Mouse (Mus musculus) heart, embryonic 11.5 days (tissue): Measurements from ENCODE around the gene Tmem213. TPM values are rescaled to one million over a fixed set of nuclear protein-coding genes. Genes with fewer than 3 reads are reported as not detected.

Source experiments
- ATAC-seq: fragments of 200-750 bp; cut with Nextera tagmentation; replicated peaks from 2 replicates; pipeline ENCODE4 v1.8.0; 2017; ENCODE audit warnings: moderate library complexity; ENCODE audit not compliant: insufficient number of reproducible peaks, low FRiP score, low TSS enrichment
- H3K27ac ChIP-seq: fragments of 300-500 bp; sonication (generic); 2 replicates; pipeline ENCODE4 v1.5.1; 2014; ENCODE audit warnings: mild to moderate bottlenecking, low read depth, low read length
- H3K27me3 ChIP-seq: fragments of 300-500 bp; sonication (generic); 2 replicates; pipeline ENCODE4 v1.6.1; 2014; ENCODE audit warnings: mild to moderate bottlenecking, low read length, mixed read lengths; ENCODE audit not compliant: control insufficient read depth, insufficient read depth
- H3K36me3 ChIP-seq: fragments of 300-500 bp; sonication (generic); 2 replicates; pipeline ENCODE4 v1.6.1; 2014; ENCODE audit warnings: mild to moderate bottlenecking, low read length, moderate library complexity, mixed read lengths; ENCODE audit not compliant: control insufficient read depth, insufficient read depth
- H3K4me1 ChIP-seq: fragments of 300-500 bp; sonication (generic); 2 replicates; pipeline ENCODE4 v1.6.1; 2014; ENCODE audit warnings: low read length; ENCODE audit not compliant: control insufficient read depth, insufficient read depth
- H3K4me2 ChIP-seq: fragments of 300-500 bp; sonication (generic); 2 replicates; pipeline ENCODE4 v1.6.1; 2014; ENCODE audit warnings: mild to moderate bottlenecking, moderate library complexity
- H3K4me3 ChIP-seq: fragments of 300-500 bp; sonication (generic); 2 replicates; pipeline ENCODE4 v1.5.1; 2014; ENCODE audit warnings: low read depth, low read length
- H3K9ac ChIP-seq: fragments of 300-500 bp; sonication (generic); 2 replicates; pipeline ENCODE4 v1.6.1; 2014; ENCODE audit warnings: mild to moderate bottlenecking, low read depth, low read length, moderate library complexity
- H3K9me3 ChIP-seq: fragments of 300-500 bp; sonication (generic); replicated peaks from 2 replicates; pipeline ENCODE4 v1.6.1; 2016; ENCODE audit warnings: low read length; ENCODE audit not compliant: control insufficient read depth
- WGBS: fragments of 180-500 bp; shearing (Covaris S2); extraction: QIAGEN DNeasy Blood & Tissue Kit; methylation state at CpG from one replicate; pipeline ENCODE4 v1.1.7; 2014; ENCODE audit not compliant: insufficient replicate concordance; 5-methylcytosine and 5-hydroxymethylcytosine counted together
- polyA plus RNA-seq: library from polyadenylated mRNA; unstranded; fragments of >200 nt; fragmentation: Nextera tagmentation; extraction: Ambion mirVana; gene quantifications from 2 replicates; pipeline ENCODE4 v1.2.1, GENCODE M21; 2014

The Tmem213 gene
- polyA plus RNA-seq, 1 experiment from 2014 or later = not detected

GRCm38 (mm10) chr6:38149483-38149882 lies 40.4 kb downstream of the Tmem213 start:
- no peak overlapping the region for H3K4me2 ChIP-seq
- no peaks in the 10 kb centered on the region for H3K27me3 ChIP-seq
- no peak overlapping the region for H3K9ac ChIP-seq
- H3K4me3 ChIP-seq = no peak overlapping the region
- no peaks in the 10 kb centered on the region for H3K9me3 ChIP-seq
- no peaks in the 10 kb centered on the region for H3K36me3 ChIP-seq
- H3K27ac ChIP-seq = no peak overlapping the region
- 86% methylated on average over 19 of the region's 19 CpGs for WGBS
- no peak for ATAC-seq
- H3K4me1 ChIP-seq = peaks cover 17% of the 10 kb centered on the region

DNA sequence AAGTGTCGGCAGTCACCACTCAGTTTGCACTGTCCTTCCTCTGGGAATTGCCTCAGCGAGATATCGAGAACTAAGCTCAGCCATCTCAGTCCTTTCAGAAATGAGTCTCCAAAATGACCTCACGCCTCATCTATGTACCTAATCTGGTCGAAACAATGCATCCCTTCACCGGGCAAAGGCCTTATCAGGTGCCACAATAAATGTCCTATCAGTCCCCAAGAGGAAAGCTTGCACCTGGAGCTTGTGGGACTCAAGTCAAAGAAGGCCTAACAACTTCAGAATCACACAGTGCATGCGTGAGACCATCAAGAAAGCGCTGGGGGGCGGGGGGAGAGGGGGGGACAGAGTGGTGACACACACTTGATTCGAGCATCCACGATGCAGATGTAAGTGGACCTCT lies 43.2 kb downstream of the Tmem213 start:
- no peaks in the 10 kb centered on the region for H3K9me3 ChIP-seq
- ATAC-seq = no peak
- H3K36me3 ChIP-seq = no peaks in the 10 kb centered on the region
- peaks cover 14% of the 10 kb centered on the region for H3K4me1 ChIP-seq
- WGBS = 40% methylated on average over 11 of the region's 11 CpGs
- no peak overlapping the region for H3K9ac ChIP-seq
- H3K27ac ChIP-seq = no peak overlapping the region
- H3K4me3 ChIP-seq = no peak overlapping the region
- no peak overlapping the region for H3K4me2 ChIP-seq
- no peaks in the 10 kb centered on the region for H3K27me3 ChIP-seq

- no peak for ATAC-seq
- Histone ChIP-seq H3K27me3 (no peaks in the 10 kb centered on the region), H3K9me3 (no peaks in the 10 kb centered on the region), H3K4me2 (no peak overlapping the region), H3K36me3 (no peaks in the 10 kb centered on the region; the same call in 1 of the 2 replicates), H3K4me1 (peaks cover 7% of the 10 kb centered on the region), H3K9ac (no peak overlapping the region), H3K27ac (no peak overlapping the region), H3K4me3 (no peak overlapping the region)
- WGBS = 89% methylated on average over 5 of the region's 5 CpGs
These were observed 47.1 kb downstream of the Tmem213 start for GRCm38 (mm10) chr6:38156204-38156603.

DNA sequence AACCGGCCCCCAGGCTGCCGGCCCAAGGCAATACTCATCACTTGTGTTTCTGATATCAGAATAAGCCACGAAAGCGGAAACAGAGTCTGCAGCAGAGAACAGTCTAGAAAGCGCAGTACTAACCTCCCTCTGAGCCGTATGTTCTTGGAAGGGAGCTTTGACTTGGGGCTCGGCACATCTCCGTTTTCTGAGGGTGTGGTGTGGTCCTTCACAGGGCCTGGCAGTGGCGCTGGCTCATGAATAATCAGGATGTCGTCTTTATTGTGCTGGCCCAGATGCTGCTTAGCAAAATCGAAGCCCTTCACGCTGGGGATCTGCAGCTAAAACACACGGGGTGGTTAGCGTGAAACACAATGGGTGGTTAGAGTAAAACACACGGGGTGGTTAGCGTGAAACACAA lies 48.9 kb downstream of the Tmem213 start:
- no peaks in the 10 kb centered on the region; the same call in 1 of the 2 replicates for H3K36me3 ChIP-seq
- H3K27ac ChIP-seq = no peak overlapping the region
- no peak overlapping the region for H3K9ac ChIP-seq
- WGBS = 86% methylated on average over 16 of the region's 16 CpGs
- no peaks in the 10 kb centered on the region for H3K9me3 ChIP-seq
- no peaks in the 10 kb centered on the region for H3K27me3 ChIP-seq
- no peak overlapping the region for H3K4me2 ChIP-seq
- no peak overlapping the region for H3K4me3 ChIP-seq
- ATAC-seq = no peak
- H3K4me1 ChIP-seq = no peaks in the 10 kb centered on the region

DNA sequence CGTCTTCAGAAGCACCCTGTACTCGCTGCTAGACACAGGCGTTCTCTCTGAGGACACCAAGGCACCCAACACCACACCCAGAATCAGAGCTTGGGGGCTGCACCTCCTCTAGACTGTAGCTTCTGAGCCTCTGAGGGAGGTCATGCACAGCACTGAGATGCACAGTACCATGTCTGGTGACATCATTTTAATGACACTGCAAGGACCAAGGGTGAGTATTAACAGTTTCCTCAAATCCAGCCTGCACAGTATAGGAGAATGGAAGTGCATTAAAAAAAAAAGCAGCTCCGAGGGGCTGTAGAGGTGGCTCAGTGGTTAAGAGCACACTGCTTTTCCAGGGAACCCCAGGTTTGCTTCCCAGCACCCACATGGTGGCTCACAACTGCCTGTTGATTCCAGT lies 50.5 kb downstream of the Tmem213 start:
- H3K27ac ChIP-seq = no peak overlapping the region
- H3K4me2 ChIP-seq = no peak overlapping the region
- ATAC-seq = no peak
- H3K36me3 ChIP-seq = no peaks in the 10 kb centered on the region; the same call in 1 of the 2 replicates
- no peaks in the 10 kb centered on the region for H3K27me3 ChIP-seq
- no peaks in the 10 kb centered on the region for H3K9me3 ChIP-seq
- no peaks in the 10 kb centered on the region for H3K4me1 ChIP-seq
- WGBS = 86% methylated on average over 4 of the region's 4 CpGs
- no peak overlapping the region for H3K4me3 ChIP-seq
- no peak overlapping the region for H3K9ac ChIP-seq

DNA sequence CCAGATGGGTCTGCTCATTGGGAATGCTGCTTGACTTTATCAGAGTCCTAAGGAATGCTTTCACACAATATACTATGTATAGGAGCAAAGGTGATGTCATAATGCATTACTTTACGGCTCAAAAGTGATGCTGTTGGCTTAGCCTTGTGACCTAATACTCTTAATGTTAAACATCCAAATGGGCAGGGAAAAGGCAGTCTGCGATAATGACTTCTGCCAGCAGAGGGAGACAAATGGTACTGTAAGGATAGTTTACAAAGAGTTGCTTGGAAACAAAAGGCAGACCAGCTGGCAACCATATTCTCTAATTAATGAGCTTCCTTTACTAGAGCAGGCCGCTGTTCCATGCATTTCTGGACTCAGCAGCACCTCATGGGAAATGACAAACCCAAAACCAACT lies 51.0 kb downstream of the Tmem213 start:
- Histone ChIP-seq H3K4me2 (no peak overlapping the region), H3K27me3 (no peaks in the 10 kb centered on the region), H3K36me3 (no peaks in the 10 kb centered on the region; the same call in 1 of the 2 replicates), H3K27ac (no peak overlapping the region), H3K4me1 (no peaks in the 10 kb centered on the region), H3K4me3 (no peak overlapping the region), H3K9me3 (no peaks in the 10 kb centered on the region), H3K9ac (no peak overlapping the region)
- ATAC-seq = no peak
- 24% methylated on average over 3 of the region's 3 CpGs for WGBS

GRCm38 (mm10) chr6:38160556-38160955 lies 51.5 kb downstream of the Tmem213 start:
- H3K36me3 ChIP-seq = no peaks in the 10 kb centered on the region; the same call in 1 of the 2 replicates
- no peaks in the 10 kb centered on the region for H3K27me3 ChIP-seq
- no peak overlapping the region for H3K9ac ChIP-seq
- ATAC-seq = no peak
- H3K9me3 ChIP-seq = no peaks in the 10 kb centered on the region
- no peaks in the 10 kb centered on the region for H3K4me1 ChIP-seq
- no peak overlapping the region for H3K27ac ChIP-seq
- no peak overlapping the region for H3K4me3 ChIP-seq
- no peak overlapping the region for H3K4me2 ChIP-seq
- 47% methylated on average over 2 of the region's 2 CpGs for WGBS

DNA sequence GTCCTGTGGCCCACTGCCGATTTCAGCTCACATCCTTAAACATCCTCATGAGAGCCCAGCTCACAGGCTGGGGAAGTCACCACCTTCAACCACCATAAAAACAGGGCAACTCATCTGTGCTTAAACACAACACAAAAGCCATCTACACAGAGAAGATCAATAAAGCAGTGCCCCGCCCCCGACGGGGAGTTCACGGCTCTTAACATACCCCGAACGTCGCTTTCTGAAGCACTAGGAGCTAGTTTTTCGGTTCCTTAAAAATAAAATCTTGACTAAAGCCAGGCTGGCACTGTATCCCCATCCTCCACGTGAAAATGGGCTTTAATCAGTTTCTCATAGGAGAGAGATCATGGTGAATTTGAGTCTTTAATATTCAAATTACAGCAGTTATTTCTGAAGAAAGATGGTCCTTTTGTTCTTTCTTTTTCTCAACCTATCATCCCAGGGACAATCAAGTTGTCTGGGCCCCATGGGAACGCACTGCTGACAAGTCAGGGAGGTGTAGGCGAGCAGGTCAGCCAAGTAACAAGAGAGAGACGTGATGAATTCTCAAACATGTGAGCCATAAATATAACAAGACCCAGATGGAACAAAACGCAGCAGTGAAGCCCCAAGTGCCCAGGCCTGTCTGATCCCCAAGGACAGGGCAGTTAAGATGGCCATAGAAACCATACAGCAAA lies 53.9 kb downstream of the Tmem213 start:
- Histone ChIP-seq H3K36me3 (no peaks in the 10 kb centered on the region; the same call in 1 of the 2 replicates), H3K27me3 (no peaks in the 10 kb centered on the region), H3K9ac (no peak overlapping the region), H3K4me3 (no peak overlapping the region), H3K4me2 (no peak overlapping the region), H3K4me1 (no peaks in the 10 kb centered on the region), H3K9me3 (no peaks in the 10 kb centered on the region), H3K27ac (no peak overlapping the region)
- no peak for ATAC-seq
- WGBS = 76% methylated on average over 14 of the region's 14 CpGs

DNA sequence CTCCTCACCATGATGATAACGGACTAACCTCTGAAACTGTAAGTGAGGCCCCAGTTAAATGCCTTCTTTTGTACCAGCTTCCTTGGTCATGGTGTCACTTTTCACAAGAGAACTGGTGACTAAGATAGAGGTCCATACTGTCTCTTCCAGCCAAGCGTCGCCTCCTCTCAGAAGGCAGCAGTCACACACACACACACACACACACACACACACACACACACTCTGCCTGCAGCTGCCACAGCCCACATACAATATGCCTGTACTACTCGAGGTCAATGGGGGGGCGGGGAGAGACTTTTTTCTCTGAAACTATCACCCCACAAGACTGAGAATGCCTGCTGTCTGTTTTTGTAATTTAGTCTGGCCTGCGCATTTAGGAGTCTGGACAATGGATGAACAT lies 55.6 kb downstream of the Tmem213 start:
- 79% methylated on average over 6 of the region's 6 CpGs for WGBS
- H3K9me3 ChIP-seq = no peaks in the 10 kb centered on the region
- no peak overlapping the region for H3K4me2 ChIP-seq
- ATAC-seq = no peak
- no peak overlapping the region for H3K4me3 ChIP-seq
- no peaks in the 10 kb centered on the region for H3K4me1 ChIP-seq
- H3K36me3 ChIP-seq = no peaks in the 10 kb centered on the region
- no peaks in the 10 kb centered on the region for H3K27me3 ChIP-seq
- no peak overlapping the region for H3K9ac ChIP-seq
- no peak overlapping the region for H3K27ac ChIP-seq
